Mouse (Mus musculus): ENCODE data around the gene Myo9a.
"Not testable (repeated sequence)": the region's sequence is repeated elsewhere in the genome, so short reads cannot be mapped to it uniquely, and the experiment has no call there.

Gene Myo9a

DNA sequence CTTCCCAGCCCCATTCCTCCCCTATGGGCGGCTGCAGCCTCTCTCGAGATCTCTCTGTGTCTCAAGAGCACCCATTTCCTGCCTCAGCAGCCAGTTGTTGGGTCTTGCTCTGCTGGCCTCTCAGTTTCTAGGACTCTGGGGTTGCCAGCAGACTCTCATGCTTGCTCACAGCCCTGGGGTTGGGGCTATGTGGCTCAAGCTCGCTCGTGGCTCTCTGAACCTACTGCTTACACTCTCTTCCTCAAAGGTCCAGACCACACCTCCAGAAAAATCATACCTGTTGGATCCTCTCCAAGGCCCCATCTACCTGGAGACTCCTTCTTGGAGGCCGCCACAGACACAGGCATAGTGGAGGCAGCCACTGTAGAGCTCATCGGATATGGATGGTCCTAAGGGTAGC lies 198.8 kb downstream of the Myo9a start:
- DNase-seq (ENCODE audit: low spot score) = no peak

DNA sequence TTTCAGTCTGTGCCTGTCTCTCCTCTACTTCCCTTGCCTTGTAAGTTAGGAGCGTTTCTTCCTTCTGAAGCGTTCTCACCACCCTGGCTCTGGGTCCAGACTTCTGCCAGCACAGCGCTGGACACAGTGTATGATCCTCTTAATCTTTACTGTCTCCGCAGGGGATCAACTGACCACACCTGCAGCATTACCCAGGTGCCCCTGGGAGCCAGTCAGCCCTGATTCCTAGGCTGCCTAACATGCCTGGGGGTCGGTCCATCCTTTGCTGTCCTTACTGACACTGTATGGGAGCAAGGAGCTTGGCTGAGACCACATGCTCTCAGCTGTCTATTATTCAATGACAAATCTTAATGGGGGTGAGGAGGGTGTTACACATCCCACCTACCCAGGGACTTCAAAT lies 199.3 kb downstream of the Myo9a start:
- no peak for DNase-seq (ENCODE audit: low spot score)

DNA sequence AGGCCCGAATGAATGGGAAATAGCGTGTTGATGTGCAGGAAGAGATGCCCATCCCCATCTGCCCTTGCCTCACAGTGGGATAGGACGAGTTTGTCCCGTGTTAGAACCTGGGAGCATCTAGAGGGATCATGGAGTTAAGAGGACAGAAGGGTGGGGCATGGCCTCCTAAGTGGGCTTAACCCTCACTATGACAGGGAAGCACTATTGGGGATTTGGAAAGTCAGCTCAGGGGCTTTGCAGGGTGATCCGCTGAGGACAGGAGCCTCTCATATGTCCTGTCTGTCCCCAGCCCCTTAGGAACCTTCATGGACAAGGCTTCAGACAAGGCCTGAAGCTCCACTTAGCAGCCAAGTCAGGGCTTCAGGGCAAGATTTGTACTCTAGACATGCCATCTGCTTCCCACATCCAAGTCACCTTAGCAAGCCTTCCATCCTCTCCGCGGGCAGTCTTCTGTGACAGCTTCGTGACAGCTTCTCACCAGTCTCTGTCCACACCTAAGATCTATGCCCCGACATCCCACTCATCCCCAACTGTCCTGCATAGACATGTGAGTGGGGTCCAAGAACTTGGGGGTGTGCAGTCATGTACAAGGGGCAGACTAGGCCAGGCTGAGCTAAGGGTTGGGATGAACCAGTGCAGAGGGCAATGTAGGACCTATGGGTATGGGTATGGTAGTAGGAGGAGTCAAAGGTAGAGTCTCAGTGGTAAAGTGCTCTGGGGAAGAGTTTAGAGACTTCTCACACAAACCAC lies 200.5 kb downstream of the Myo9a start:
- no peak for DNase-seq (ENCODE audit: low spot score)

DNA sequence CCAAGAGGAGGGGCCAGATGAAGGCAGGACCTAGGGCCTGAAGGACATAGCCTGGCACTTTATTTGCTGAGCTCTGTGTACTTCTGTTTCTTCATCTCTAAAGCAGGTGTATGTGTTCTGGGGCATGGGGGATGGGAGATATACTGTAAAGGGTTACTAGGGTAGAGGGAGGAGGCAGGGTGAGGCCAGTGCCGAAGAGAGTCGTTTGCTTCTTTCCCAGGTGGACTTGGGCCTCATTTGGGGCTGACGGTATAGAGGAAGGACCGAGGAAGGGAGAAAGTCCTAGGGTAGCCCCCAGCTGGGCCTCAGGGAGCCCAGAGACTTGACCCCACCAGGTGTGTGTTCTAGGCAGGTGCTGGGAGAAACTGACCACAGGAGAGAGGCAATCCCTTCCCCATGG lies 201.2 kb downstream of the Myo9a start:
- no peak for DNase-seq (ENCODE audit: low spot score)

DNA sequence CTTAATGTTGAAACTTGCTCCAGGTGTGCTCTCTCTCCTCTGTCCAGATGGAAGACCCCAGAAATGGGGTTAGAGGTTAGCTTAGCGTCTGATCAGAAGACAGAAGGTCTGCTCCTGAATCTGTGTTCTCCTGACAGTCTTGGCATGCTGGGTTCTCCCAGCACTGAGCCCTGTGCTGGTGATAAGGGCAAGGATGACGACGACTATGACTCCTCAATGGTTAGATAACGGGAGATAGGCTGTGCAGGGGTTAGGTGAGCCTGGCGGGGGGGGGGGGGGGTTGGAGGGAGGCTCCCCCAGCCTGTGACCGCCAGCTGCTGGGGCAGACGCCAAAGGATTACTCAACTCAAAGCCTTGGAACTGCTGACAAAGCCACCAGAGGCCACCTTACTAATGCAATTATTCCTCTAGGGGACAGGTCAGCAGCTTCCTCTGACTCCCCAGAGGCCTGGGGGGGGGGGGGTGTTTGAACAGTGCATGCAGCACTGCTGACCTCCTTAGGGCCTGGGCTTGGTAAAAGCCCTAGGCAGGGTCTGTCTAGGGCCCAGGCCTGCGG lies 201.9 kb downstream of the Myo9a start:
- DNase-seq (ENCODE audit: low spot score) = peak; percentile 51

DNA sequence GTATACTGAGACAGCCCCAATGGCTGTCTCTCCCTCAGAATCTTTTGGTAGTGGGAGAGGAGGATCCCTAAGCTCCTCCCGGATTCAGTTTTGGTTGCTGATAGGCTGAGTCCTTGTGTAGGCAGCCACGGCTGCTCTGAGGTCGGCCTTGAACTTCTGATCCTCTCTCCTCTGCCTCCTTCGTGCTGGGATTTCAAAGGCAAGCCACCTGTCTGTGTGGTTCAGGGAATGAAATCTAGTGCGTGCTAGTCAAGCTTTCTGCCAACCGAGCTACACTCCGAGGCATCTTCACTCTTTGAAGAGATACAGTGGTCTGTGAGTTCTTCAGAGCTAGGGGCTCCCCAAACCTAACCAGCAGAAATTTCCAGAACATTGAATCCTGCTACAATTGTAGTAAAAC lies 202.9 kb downstream of the Myo9a start:
- no peak for DNase-seq (ENCODE audit: low spot score)

DNA sequence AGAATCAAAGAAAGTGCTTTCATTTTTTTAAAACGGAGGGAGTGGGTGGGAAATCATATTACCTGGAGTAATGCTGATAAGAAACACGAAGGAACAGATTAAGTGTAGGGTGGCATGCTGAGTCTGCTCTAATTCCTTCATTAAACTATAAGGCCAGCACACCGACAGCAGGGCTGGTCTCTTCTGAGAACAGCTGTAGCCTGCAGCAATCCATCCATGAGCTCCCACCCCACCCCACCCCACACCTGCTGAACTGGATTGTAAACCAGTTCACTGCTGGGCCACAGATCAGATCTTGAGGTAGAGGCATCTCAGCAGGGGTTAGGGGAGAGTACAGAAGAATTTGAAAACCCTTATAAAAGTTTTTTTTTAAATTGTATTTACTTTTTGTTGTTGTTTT lies 204.5 kb downstream of the Myo9a start:
- DNase-seq (ENCODE audit: low spot score) = no peak

DNA sequence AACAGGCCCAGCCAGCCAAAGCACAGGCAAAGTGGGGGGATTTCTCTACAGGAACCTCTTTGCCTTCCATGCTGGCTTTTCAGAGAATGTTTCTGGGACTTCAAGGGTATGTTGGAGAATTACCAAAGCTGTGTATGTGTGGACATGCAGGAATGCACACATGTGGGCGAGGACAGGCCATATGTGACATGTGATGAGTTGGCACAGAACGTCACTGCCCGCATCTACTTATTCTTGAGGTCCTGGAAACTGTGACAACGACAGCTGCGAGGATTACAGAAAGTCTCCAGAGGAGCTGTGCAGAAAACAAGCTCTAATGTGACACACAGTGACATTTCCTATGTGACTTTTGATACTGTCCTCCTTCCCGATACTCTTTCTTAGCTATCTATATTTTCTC lies 205.0 kb downstream of the Myo9a start:
- no peak for DNase-seq (ENCODE audit: low spot score)

DNA sequence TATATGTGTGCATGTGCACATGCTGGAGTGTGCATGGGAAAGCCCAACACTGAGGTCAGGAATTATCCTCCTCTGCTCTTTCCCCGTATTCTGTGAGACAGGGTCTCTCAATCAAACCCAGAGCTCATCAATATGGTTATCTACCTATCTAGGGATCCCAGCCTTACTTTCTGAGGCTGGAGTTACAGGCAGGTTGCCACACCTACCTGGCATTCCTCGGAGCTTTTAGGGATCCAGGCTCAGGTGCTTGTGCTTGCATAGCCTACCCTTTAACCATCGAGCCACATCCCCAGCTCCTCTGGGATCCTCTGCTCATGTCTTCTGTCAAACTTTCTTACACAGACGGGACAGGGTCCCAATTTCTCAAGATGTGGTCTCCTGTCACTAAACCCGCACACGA lies 205.8 kb downstream of the Myo9a start:
- DNase-seq (ENCODE audit: low spot score) = no peak

DNA sequence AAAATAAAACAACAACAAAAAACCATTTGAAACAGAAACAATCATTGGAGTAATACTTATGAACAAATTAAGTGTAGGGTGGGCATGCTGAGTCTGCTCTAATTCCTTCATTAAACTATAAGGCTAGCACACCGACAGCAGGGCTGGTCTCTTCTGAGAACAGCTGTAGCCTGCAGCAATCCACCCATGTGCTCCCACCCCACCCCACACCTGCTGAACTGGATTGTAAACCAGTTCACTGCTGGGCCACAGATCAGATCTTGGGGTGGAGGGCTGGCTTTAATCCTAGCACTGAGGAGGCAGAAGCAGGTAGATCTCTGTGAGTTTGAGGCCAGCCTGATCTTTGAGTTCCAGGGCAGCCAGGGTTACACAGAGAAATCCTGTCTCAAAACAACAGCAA lies 207.4 kb downstream of the Myo9a start:
- not testable (repeated sequence) for DNase-seq (ENCODE audit: low spot score)

DNA sequence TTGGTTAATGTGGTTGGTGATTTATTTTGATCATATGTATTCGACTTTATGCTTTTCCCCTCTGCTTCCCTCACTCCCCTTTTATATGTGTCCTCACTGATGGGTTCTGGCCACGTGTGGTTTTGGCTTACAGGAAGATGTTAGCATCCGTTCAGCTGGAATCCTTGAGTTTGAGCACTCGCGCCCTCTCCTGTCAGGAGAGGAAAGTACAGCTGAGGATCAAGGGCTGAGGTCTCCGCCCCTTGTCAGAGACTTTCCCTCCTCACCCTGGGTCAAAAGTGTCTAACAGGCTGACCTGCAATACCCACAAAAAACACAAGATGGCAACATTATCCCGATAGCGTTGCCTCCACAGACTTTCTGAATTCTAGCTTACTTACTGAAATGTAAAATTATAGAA lies 208.6 kb downstream of the Myo9a start:
- DNase-seq (ENCODE audit: low spot score) = peak; percentile 92

DNA sequence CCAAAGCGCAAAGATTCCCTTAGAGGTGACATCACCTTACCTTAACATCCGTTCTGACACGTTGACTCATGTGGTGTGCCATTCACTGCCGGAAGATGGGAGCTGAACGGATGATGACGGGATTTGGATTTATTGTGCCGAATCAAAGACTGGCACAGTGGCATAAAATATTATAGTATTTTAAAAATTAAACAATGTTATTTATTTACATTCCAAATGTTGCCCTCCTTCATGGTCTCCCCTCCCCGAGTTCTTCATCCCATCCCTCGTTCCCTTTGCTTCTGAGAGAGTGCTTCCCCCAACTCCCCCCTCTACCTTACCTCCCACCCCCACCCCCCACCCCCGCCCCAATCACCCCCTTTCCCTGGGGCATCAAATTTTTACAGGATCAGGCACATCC lies 209.9 kb downstream of the Myo9a start, which contains the start of gene Nr2e3:
TSS of gene Nr2e3 (minus strand) at position 101 of the 400 bp plus-strand sequence.
- DNase-seq (ENCODE audit: low spot score) = no peak

DNA sequence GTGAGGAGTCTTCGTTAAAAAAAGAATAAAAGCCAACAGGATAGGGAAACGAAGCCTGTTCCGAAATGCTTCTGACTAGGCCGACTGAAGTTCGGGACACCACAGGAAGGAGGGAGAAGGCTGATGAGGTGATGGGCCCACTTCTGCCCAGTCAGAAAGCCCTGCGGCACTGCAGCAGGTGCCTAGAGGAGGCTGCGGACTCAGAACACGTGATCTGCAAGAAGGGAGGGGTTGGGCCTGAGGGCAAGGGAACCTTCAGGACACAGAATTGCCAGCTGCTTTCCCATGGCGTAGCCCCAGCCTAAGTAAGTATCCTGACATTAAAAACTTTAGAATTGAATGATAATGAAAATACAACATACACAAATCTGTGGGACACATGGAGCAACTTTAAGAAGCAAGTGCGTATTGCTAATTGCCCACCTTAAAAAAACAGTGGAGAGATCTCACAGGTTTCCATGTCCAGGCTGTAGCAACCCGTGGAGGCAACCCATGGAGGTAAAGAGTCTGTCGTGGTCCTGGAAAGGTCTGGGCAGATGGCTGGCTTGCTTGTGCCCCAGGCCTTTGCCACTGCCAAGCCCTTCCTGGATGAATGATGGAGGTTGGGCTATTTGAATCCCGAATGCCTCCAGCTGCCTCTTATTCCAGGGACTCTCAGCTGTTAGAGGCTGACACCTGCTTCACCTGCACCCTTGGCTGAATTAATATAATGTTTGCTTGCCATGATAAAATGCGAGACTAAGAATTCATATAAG lies 210.7 kb downstream of the Myo9a start:
- DNase-seq (ENCODE audit: low spot score) = no peak

DNA sequence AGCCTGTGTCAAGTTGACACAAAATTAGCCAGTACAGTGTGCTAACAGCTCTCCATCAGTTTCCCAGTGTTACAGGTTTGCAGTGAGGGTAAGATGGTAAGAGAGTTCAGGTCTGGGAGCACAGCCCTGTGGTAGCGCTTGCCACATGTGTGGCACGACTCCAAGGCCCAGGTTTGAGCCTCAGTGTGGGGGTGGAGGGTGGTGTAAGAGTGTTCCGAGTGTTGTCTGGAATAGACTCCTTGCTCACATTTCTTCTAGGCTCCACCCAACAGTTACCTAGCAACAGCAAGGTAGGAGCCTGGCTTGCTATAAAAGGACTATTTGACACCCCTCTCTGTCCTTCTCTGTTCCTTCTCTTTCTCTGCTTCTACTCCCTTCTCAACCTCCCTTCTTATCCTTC lies 213.7 kb downstream of the Myo9a start:
- DNase-seq (ENCODE audit: low spot score) = no peak

DNA sequence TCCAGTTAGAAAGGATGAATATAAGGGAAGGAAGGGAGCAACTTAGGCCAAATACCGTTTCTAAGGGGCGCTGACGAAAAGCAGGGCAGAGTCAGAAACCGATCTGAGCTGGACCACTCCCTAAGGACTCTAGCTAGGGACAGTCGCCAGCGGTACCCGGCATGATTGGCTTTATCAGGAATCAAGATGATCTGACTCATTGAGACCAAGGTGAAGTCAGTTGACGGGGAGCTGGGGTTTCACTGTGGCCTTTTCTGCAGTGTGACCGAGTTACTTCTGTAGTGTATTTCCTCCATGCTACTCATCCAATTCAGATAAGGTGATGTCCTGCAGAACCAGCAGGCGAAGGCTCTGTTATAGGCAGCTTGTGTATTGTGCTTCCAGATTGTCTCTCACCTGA lies 214.3 kb downstream of the Myo9a start:
- no peak for DNase-seq (ENCODE audit: low spot score)

DNA sequence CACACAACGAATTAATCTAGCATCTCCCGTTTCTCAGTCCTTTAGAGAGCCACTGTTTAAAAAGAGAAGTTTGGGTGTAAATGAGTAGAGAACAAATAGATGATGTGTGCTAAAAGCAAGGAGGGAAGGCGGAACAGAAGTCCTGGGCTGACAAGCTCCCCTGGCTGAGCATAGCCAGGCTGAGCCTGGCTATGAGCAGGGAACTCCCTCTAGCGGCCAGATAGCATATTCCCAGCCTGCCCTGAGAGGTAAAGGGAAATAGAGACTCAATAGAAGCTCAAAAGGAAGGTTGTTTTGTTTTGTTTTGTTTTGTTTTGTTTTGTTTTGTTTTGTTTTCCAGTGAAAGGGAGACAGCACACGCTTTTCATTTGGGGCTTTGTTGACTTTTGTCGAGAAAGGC lies 218.7 kb downstream of the Myo9a start:
- DNase-seq (ENCODE audit: low spot score) = peak; percentile 73

DNA sequence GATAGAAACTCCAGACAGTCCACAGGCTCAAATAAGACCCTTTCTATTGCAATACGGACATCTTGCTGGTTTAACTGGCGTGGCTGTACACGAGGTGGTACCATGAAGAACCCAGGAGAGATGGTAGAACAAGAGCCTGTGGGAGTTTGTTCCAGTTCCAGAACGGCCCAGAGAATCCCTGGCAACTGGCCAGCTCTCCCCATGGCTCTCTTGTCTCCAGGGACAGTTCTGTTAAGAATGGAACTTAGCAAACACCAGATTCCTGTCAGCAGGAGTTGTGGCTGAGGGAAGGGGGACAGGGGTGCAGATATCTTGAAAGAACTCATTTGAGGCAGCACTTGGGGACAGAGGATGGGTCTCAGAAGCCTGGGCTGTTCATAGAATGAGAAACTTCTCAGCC lies 220.6 kb downstream of the Myo9a start:
- no peak for DNase-seq (ENCODE audit: low spot score)

All from adipocyte (in vitro differentiated cells).